Mouse (Mus musculus) spleen, adult 2 months (tissue): ENCODE measurements around the gene Ccdc97. TPM values are rescaled to one million over a fixed set of nuclear protein-coding genes. Genes with fewer than 3 reads are reported as not detected.

Source experiments
- DNase-seq, 2 experiments: peaks; one replicate each; pipeline versions ENCODE4 v3.0.0 to v3.0.0-alpha.2; 2012 to 2021; ENCODE audit warnings: low spot score in 2 of 2, low read depth in 1 of 2
- H3K27ac ChIP-seq: fragments of 200-500 bp; 2 replicates; pipeline ENCODE4 v1.5.1; 2012; ENCODE audit warnings: low read length, inconsistent platforms; ENCODE audit not compliant: insufficient read depth
- H3K27me3 ChIP-seq: fragments of 200-500 bp; 2 replicates; pipeline ENCODE4 v1.6.1; 2012; ENCODE audit warnings: mild to moderate bottlenecking, moderate library complexity, low read length, inconsistent platforms; ENCODE audit not compliant: control insufficient read depth, insufficient read depth
- H3K36me3 ChIP-seq: fragments of 200-500 bp; 2 replicates; pipeline ENCODE4 v1.6.1; 2012; ENCODE audit warnings: mild to moderate bottlenecking, low read length, inconsistent platforms; ENCODE audit not compliant: control insufficient read depth, insufficient read depth
- H3K4me1 ChIP-seq: fragments of 200-500 bp; 2 replicates; pipeline ENCODE4 v1.6.1; 2011; ENCODE audit warnings: inconsistent platforms; ENCODE audit not compliant: control insufficient read depth, insufficient read depth, insufficient read length
- H3K4me3 ChIP-seq: fragments of 200-500 bp; 2 replicates; pipeline ENCODE4 v1.5.1; 2011; ENCODE audit warnings: mild to moderate bottlenecking, inconsistent platforms; ENCODE audit not compliant: insufficient read depth, insufficient read length; ENCODE audit errors: extremely low read depth
- CTCF ChIP-seq: fragments of 200-500 bp; IDR thresholded peaks from 2 replicates; pipeline ENCODE4 v1.5.1; 2011; ENCODE audit warnings: mild to moderate bottlenecking, inconsistent platforms; ENCODE audit not compliant: insufficient read depth, insufficient read length, insufficient replicate concordance; ENCODE audit errors: extremely low read depth
- POLR2A ChIP-seq: fragments of 200-500 bp; IDR thresholded peaks from 2 replicates; pipeline ENCODE4 v1.6.1; 2011; ENCODE audit warnings: low read depth, low read length, inconsistent platforms
- whole genome bisulfite sequencing: fragments of 180-500 bp; shearing (Covaris S2); methylation state at CpG from one replicate; pipeline ENCODE4 v1.1.7; 2018; 5-methylcytosine and 5-hydroxymethylcytosine counted together
- polyA plus RNA-seq: library from polyadenylated mRNA; depleted of rRNA; stranded (reverse); fragments of >200 nt; gene quantifications from 2 replicates; pipeline ENCODE4 v1.2.3, GENCODE M21; 2012

Gene Ccdc97
- polyA plus RNA-seq, 1 experiment: 81.5 TPM

DNA sequence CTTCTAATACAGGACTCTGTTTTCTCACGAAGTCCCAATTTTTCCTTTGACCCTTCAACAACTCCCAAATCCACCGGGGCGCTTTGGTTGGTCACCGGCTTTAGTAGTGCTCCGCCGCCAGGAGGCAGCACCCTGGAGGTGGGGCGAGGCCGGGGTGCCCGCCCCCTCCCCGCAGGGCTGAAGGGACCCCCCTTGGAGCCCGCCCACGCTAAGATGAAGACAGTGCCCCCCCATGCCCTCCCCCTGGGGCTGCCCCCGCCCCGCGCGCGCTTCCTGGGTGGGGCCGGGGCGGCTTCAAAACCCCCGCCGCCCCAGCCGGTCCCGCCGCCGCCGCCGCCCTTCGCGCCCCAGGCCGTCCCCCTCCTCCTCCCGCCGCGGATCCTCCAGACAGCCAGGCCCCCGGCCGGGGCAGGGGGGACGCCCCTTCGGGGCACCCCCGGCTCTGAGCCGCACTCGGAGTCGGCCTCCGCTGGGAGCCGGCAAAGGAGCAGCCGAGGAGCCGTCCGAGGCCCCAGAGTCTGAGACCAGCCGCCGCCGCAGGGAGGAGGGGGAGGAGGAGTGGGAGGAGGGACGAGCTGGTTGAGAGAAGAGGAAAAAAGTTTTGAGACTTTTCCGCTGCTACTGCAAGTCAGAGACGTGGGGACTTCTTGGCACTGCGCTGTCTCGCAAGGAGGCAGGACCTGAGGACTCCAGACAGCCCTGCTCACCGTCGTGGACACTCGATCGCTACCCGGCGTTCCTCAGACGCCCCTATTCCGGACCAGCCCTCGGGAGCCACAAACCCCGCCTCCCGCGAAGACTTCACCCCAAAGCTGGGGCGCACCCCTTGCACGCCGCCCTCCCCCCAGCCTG lies 32.0 kb downstream of the Ccdc97 start, which contains the start of gene Tgfb1:
Tgfb1 (plus strand) TSS at position 323 of the 852 bp plus-strand sequence.
- DNase-seq: peak; percentile 77 to 89
- WGBS: 1% methylated on average over 62 of the region's 69 CpGs
- TF ChIP-seq POLR2A: 0 out of 2 replicates have a peak, but pooled peaks have one; percentile 10
- TF ChIP-seq CTCF: peak; percentile 82
- Histone ChIP-seq H3K27ac (peak within 1 kb of the TSS; percentile 89), H3K36me3 (peaks cover 6% of the 10 kb centered on the region; the same call in 1 of the 2 replicates), H3K4me1 (peaks cover 47% of the 10 kb centered on the region), H3K4me3 (peak within 1 kb of the TSS; percentile 88), H3K27me3 (no peaks in the 10 kb centered on the region)

DNA sequence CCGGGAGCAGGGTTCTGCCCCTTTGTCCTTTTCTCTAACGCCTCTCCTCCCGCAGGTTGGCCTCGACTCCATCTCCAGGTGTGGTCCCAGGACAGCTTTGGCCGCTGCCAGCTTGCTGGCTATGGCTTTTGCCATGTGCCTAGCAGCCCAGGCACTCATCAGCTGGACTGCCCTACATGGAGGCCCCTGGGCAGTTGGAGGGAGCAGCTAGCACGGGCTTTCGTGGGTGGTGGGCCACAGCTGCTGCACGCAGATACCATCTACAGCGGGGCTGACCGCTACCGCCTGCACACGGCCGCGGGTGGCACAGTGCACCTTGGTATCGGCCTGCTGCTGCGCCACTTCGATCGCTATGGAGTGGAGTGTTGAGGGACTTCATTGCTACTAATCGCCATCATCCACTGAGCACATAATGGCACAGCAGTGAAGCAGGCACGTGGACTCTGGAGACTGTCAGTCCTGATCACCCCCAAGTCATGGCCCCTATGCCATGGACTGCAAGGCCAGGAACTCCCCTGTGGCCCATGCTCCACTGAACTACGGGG lies 32.9 kb downstream of the Ccdc97 start:
- 79% methylated on average over 21 of the region's 21 CpGs for WGBS
- DNase-seq: no peak
- no peaks in the 10 kb centered on the region for H3K27me3 ChIP-seq
- peaks cover 2% of the 10 kb centered on the region; the same call in 1 of the 2 replicates for H3K36me3 ChIP-seq
- H3K27ac ChIP-seq: peak overlapping the region; percentile 75
- no peak for TF ChIP-seq CTCF
- TF ChIP-seq POLR2A: no peak
- peak overlapping the region; percentile 88; the same call in 1 of the 2 replicates for H3K4me3 ChIP-seq
- peaks cover 54% of the 10 kb centered on the region for H3K4me1 ChIP-seq

DNA sequence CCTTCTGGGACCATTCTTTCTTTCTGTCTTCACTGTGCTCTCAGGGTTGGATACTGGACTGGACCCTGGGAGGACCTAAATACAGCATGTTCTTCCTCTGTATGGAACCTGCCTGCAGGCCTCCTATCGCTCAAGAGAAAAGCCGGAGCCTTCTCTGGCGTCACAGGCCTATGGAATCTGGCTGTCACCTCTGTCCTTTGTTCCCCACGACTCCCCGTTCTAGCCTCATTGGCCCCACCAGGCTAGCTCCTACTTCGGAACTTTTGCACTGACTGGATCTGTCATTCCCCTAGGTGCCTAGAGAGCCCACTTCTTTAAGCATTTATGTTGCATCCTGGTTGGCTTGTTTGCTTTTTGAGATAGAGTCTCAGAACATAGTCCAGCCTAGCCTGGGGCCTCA lies 34.2 kb downstream of the Ccdc97 start:
- Histone ChIP-seq H3K36me3 (no peaks in the 10 kb centered on the region), H3K4me1 (peaks cover 46% of the 10 kb centered on the region), H3K27me3 (no peaks in the 10 kb centered on the region), H3K27ac (peak overlapping the region; percentile 93), H3K4me3 (no peak overlapping the region)
- no peak for TF ChIP-seq POLR2A
- TF ChIP-seq CTCF: no peak
- no peak for DNase-seq
- WGBS: 93% methylated on average over 6 of the region's 6 CpGs

DNA sequence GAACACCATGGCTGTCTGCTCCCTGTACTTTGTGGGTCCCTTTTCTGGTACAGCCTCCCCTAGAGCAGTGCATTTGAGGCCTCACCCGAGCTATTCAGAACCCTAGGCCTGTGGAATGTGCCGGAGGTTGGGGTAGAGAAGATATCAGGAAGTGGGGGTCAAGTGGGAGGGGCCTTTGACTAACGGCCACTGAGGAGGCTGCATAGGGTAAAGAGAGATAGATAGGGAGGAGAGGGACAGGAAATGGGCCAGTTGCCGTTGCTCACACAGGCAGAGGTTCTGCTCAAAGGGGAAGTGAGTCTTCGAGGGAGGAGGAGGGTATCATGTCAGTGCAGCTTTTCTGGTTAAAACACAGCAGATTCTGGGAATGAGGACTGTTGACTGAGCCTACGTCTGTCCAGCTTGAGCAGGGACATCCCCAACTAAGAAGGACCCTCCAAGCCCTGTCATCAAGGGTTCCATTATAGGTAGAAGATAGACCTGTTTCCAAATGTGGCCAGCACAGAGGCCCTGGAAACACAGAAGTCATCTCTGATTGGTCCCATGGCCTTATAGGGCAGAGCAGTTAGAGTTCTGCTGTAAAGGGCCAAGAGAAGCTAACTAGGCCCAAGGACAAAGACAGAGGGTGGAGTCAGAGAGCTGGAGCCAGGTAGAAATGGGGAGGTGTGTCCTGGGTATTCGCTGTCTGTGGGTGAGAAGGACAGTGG lies 35.3 kb downstream of the Ccdc97 start:
- TF ChIP-seq CTCF: no peak
- peak; percentile 91 for TF ChIP-seq POLR2A
- no peaks in the 10 kb centered on the region for H3K27me3 ChIP-seq
- H3K4me3 ChIP-seq: no peak overlapping the region
- peak overlapping the region; percentile 93 for H3K27ac ChIP-seq
- peaks cover 43% of the 10 kb centered on the region for H3K4me1 ChIP-seq
- no peaks in the 10 kb centered on the region for H3K36me3 ChIP-seq
- peak; percentile 61 to 83 for DNase-seq
- WGBS: 6% methylated on average over 7 of the region's 7 CpGs

DNA sequence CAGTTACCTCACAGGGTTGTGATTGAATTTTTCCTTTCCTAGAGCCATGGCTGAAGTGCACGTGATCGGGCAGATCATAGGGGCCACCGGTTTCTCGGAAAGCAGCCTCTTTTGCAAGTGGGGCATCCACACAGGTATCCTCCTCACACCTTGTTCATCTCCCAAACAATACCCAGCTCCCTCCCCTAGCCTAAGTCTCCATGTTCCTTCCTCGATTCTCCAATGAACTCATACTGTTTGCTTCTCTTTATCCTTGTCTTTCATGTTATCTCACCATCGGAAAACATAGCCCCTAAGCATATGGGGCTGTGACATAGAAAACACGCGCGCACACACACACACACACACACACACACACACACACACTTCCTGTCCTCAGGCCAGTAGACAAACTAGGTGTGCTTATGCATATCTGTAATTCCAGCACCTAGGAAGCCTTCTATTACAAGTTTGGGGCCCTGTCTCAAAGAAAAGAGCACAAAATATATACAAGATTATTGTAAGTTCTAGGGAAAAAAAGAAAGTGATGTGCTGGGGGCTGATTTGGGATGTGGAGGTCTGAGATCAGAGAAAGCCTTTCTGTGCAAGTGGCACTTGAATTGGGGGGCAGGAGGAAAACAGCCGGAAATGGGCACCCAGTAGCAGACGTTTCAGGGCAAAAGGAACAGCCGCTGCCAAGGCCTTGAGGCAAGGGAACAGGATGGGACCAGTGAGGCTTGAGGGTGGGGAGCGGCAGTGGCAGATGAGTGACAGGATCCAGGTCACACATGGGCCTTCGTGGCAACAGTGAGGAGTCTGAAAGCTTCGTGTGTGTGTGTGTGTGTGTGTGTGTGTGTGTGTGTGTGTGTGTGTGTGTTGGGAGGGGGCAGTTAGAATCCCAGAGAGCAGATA lies 37.3 kb downstream of the Ccdc97 start:
- peak in 1 of 2 experiments; percentile 37 for DNase-seq
- TF ChIP-seq CTCF (no peak), POLR2A (no peak)
- WGBS: 6% methylated on average over 15 of the region's 15 CpGs
- H3K4me1 ChIP-seq: peaks cover 43% of the 10 kb centered on the region
- peak overlapping the region; percentile 37; the same call in 1 of the 2 replicates for H3K4me3 ChIP-seq
- H3K36me3 ChIP-seq: no peaks in the 10 kb centered on the region
- peak overlapping the region; percentile 99 for H3K27ac ChIP-seq
- H3K27me3 ChIP-seq: no peaks in the 10 kb centered on the region

DNA sequence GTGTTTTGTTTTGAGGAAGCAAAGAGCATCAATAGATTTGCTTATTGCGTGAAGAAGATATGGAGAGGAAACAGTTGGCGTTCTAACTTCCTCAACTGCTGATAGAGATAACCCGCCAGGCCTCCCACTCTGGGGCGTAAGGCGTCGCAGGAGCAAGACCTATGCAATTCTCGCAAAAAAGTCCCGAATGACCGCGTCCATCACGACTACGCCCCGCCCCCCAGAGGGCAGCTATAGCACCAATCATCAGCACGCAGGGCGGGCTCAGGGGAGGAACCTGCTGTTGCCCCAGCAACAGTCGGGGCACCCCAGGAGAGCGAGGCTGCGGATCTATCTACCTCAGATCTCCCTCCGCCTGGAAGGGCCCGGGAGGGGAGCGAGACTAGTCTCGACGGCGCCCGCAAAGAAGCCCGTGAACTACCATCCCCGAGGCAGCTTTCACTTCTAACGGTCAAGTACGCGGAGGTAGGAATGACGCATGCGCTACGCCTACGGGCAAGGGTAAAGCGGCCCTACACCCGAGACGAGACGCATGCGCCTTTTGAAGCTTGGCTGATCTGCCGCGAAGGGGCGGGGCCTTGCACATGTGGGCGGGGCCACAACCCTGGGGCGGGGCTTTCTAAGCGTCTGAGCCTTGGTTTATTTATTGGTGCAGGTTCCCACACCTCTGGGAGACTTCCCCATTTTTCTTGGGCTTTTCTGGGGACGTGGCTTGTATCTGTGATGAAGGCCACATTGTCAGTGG lies 38.2 kb downstream of the Ccdc97 start, which contains the start of gene B9d2:
B9d2 (plus strand) TSS at position 267 of the 745 bp plus-strand sequence.
- Histone ChIP-seq H3K4me3 (peak within 1 kb of the TSS; percentile 80), H3K36me3 (no peaks in the 10 kb centered on the region), H3K27ac (peak within 1 kb of the TSS; percentile 99), H3K4me1 (peaks cover 35% of the 10 kb centered on the region), H3K27me3 (no peaks in the 10 kb centered on the region)
- TF ChIP-seq CTCF (no peak), POLR2A (no peak; the same call in none of the 2 replicates)
- WGBS: under 1% methylated on average over 46 of the region's 46 CpGs
- DNase-seq: peak; percentile 95 to 99
